Mouse (Mus musculus) ovary, adult 2 months (tissue): ENCODE data around the gene Cstf3. TPM values are rescaled to one million over a fixed set of nuclear protein-coding genes. Genes with fewer than 3 reads are reported as not detected.

ENCODE experiments used
- polyA plus RNA-seq: library from polyadenylated mRNA; depleted of rRNA; stranded (reverse); fragments of >200 nt; gene quantifications from 2 replicates; pipeline ENCODE4 v1.2.3, GENCODE M21; 2012; rRNA removed

Gene Cstf3
- 3.4 and 4.2 TPM in 2 replicates for polyA plus RNA-seq

GRCm38 (mm10) chr2:104590068-104590828 is at the start of gene Cstf3:
Cstf3 (plus strand) TSS chr2:104590523.

DNA sequence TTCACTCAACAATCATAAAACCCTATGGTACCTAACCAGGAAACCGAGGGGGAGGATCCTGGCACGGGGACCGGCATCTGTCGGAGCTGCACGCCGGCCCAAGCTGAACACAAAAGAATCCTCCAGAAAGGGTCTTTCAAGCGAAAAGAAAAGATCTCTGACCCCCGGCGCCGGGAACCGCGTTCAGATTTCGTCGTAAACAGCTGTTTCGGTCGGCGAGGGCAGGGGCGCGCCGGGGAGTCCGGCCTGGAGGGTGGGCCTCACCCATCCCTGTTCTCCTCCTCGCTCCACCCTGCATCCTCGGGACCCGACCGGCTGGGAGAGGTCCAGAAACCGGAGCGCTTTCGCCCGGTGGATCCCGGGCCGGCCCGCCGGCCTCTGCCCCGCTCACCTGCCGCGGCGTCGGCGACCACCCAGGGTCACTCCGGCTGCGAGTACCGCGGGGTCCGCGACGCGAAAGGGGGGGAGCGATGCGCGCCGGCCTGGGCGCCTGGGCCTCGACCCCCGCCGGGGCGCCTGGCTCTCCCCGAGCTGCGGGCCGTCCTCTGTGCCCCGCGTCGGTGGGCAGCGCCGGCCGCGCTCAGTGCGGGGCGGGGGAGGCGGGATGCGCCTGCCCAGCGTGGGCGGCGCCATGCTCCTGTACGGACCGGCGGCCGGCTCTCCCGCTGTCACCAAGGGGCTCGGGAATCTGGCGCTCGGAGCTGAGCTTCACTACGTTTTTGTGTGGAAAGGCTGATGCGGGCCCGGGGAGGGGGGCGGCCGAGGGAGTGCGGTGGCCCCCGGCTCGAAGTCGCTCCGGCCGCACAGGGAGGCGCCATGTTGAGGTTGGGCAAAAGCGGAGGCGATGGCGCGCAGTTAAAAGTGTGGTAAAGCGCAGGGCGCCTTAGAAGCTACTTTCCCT is 121.5 kb downstream of the Cstf3 start, which contains the start of gene Tcp11l1:
Gene Tcp11l1, minus strand, starts transcription at position 585 of the 901 bp plus-strand sequence.

Other genes with a start within 250 kb of the Cstf3 start
- 0.41 and 0.73 TPM in 2 replicates for gene D430041D05Rik, start 179.5 kb upstream of the Cstf3 start, polyA plus RNA-seq
- 38.9 and 47.5 TPM in 2 replicates for gene Hipk3, start 96.1 kb upstream of the Cstf3 start, polyA plus RNA-seq
- 14.7 and 14.9 TPM in 2 replicates for gene Tcp11l1, start 121.6 kb downstream of the Cstf3 start, polyA plus RNA-seq
- 1.0 and 1.3 TPM in 2 replicates for gene Pin1rt1, start 125.9 kb downstream of the Cstf3 start, polyA plus RNA-seq
- gene Depdc7, start 152.4 kb downstream of the Cstf3 start, polyA plus RNA-seq: 5.4 and 7.2 TPM in 2 replicates
- 4.2 and 5.6 TPM in 2 replicates for gene Qser1, start 226.2 kb downstream of the Cstf3 start, polyA plus RNA-seq